Mouse (Mus musculus) midbrain, embryonic 16.5 days (tissue): ENCODE results near the gene Erbb2. TPM values are rescaled to one million over a fixed set of nuclear protein-coding genes. Genes with fewer than 3 reads are reported as not detected.

Source experiments
- ATAC-seq: fragments of 200-750 bp; cut with Nextera tagmentation; 2 replicates; pipeline ENCODE4 v1.8.0; 2017; ENCODE audit warnings: moderate TSS enrichment
- H3K27ac ChIP-seq: fragments of 300-500 bp; sonication (generic); 2 replicates; pipeline ENCODE4 v1.5.1; 2014; ENCODE audit warnings: mild to moderate bottlenecking, low read length, mixed read lengths
- H3K27me3 ChIP-seq: fragments of 300-500 bp; sonication (generic); 2 replicates; pipeline ENCODE4 v1.6.1; 2014; ENCODE audit warnings: low read depth, low read length, mixed read lengths; ENCODE audit not compliant: control insufficient read depth, insufficient read depth
- H3K36me3 ChIP-seq: fragments of 300-500 bp; sonication (generic); 2 replicates; pipeline ENCODE4 v1.6.1; 2014; ENCODE audit warnings: mild to moderate bottlenecking, low read length, moderate library complexity, mixed read lengths; ENCODE audit not compliant: control insufficient read depth, insufficient read depth
- H3K4me1 ChIP-seq: fragments of 300-500 bp; sonication (generic); 2 replicates; pipeline ENCODE4 v1.6.1; 2014; ENCODE audit warnings: mild to moderate bottlenecking, low read length, mixed read lengths; ENCODE audit not compliant: control insufficient read depth, insufficient read depth
- H3K4me2 ChIP-seq: fragments of 300-500 bp; sonication (generic); 2 replicates; pipeline ENCODE4 v1.6.1; 2014; ENCODE audit warnings: mild to moderate bottlenecking, low read length, mixed read lengths
- H3K4me3 ChIP-seq: fragments of 300-500 bp; sonication (generic); 2 replicates; pipeline ENCODE4 v1.5.1; 2014; ENCODE audit warnings: low read depth, mild to moderate bottlenecking, low read length, moderate library complexity, mixed read lengths
- H3K9ac ChIP-seq: fragments of 300-500 bp; sonication (generic); 2 replicates; pipeline ENCODE4 v1.6.1; 2014; ENCODE audit warnings: low read depth, low read length, mixed read lengths
- H3K9me3 ChIP-seq: fragments of 300-500 bp; sonication (generic); replicated peaks from 2 replicates; pipeline ENCODE4 v1.6.1; 2014; ENCODE audit warnings: mild to moderate bottlenecking, low read length, mixed read lengths; ENCODE audit not compliant: control insufficient read depth, poor library complexity, severe bottlenecking
- WGBS: fragments of 180-500 bp; shearing (Covaris S2); extraction: QIAGEN DNeasy Blood & Tissue Kit; methylation state at CpG from one replicate; pipeline ENCODE4 v1.1.7; 2014; 5-methylcytosine and 5-hydroxymethylcytosine counted together
- polyA plus RNA-seq: library from polyadenylated mRNA; unstranded; fragments of >200 nt; fragmentation: Nextera tagmentation; extraction: Ambion mirVana; gene quantifications from 2 replicates; pipeline ENCODE4 v1.2.1, GENCODE M21; 2015

Erbb2 gene
- 5.2 and 5.7 TPM in 2 replicates for polyA plus RNA-seq

- ATAC-seq = peak; percentile 61
- H3K4me1 ChIP-seq = peaks cover 20% of the 10 kb centered on the region
- H3K27ac ChIP-seq = peak within 1 kb of the TSS; percentile 68
- H3K27me3 ChIP-seq = peaks cover 25% of the 10 kb centered on the region
- H3K4me2 ChIP-seq = peak within 1 kb of the TSS; percentile 96
- peak within 1 kb of the TSS; percentile 55 for H3K4me3 ChIP-seq
- WGBS = under 1% methylated on average over 44 of the region's 49 CpGs
- H3K9me3 ChIP-seq = no peaks in the 10 kb centered on the region
- peak within 1 kb of the TSS; percentile 64 for H3K9ac ChIP-seq
- H3K36me3 ChIP-seq = no peaks in the 10 kb centered on the region
These were observed at the start of gene Erbb2 for GRCm38 (mm10) chr11:98412273-98412796. Gene Erbb2, plus strand, starts transcription at chr11:98412470.

- Histone ChIP-seq H3K27ac (no peak overlapping the region), H3K4me2 (no peak overlapping the region), H3K27me3 (no peaks in the 10 kb centered on the region), H3K36me3 (no peaks in the 10 kb centered on the region), H3K9me3 (no peaks in the 10 kb centered on the region), H3K4me1 (peaks cover 11% of the 10 kb centered on the region), H3K4me3 (no peak overlapping the region), H3K9ac (no peak overlapping the region)
- 87% methylated on average over 5 of the region's 5 CpGs for WGBS
- ATAC-seq = no peak
These were observed 48.5 kb upstream of the Erbb2 start for GRCm38 (mm10) chr11:98363817-98364216.

GRCm38 (mm10) chr11:98364410-98364809 lies 47.9 kb upstream of the Erbb2 start:
- Histone ChIP-seq H3K36me3 (no peaks in the 10 kb centered on the region), H3K27me3 (no peaks in the 10 kb centered on the region), H3K27ac (no peak overlapping the region), H3K9ac (no peak overlapping the region), H3K4me3 (no peak overlapping the region), H3K9me3 (no peaks in the 10 kb centered on the region), H3K4me2 (no peak overlapping the region), H3K4me1 (peaks cover 5% of the 10 kb centered on the region)
- 95% methylated on average over 5 of the region's 5 CpGs for WGBS
- no peak for ATAC-seq

GRCm38 (mm10) chr11:98366290-98366689 lies 46.0 kb upstream of the Erbb2 start:
- no peak overlapping the region for H3K4me3 ChIP-seq
- no peaks in the 10 kb centered on the region for H3K36me3 ChIP-seq
- H3K4me1 ChIP-seq = peaks cover 3% of the 10 kb centered on the region
- H3K9ac ChIP-seq = no peak overlapping the region
- H3K9me3 ChIP-seq = no peaks in the 10 kb centered on the region
- no peaks in the 10 kb centered on the region for H3K27me3 ChIP-seq
- no peak for ATAC-seq
- no peak overlapping the region for H3K4me2 ChIP-seq
- WGBS = 84% methylated on average over 10 of the region's 10 CpGs
- H3K27ac ChIP-seq = no peak overlapping the region

GRCm38 (mm10) chr11:98367171-98367862 lies 45.0 kb upstream of the Erbb2 start:
- H3K9me3 ChIP-seq = no peaks in the 10 kb centered on the region
- peaks cover 7% of the 10 kb centered on the region for H3K4me1 ChIP-seq
- 86% methylated on average over 10 of the region's 10 CpGs for WGBS
- H3K27me3 ChIP-seq = no peaks in the 10 kb centered on the region
- no peaks in the 10 kb centered on the region for H3K36me3 ChIP-seq
- H3K4me2 ChIP-seq = no peak overlapping the region
- no peak for ATAC-seq
- no peak overlapping the region for H3K9ac ChIP-seq
- H3K4me3 ChIP-seq = no peak overlapping the region
- no peak overlapping the region for H3K27ac ChIP-seq

- Histone ChIP-seq H3K9me3 (no peaks in the 10 kb centered on the region), H3K27me3 (no peaks in the 10 kb centered on the region), H3K4me2 (no peak overlapping the region), H3K36me3 (no peaks in the 10 kb centered on the region), H3K4me3 (no peak overlapping the region), H3K9ac (no peak overlapping the region), H3K27ac (no peak overlapping the region), H3K4me1 (peaks cover 7% of the 10 kb centered on the region)
- WGBS = 87% methylated on average over 7 of the region's 7 CpGs
- no peak for ATAC-seq
These were observed 44.4 kb upstream of the Erbb2 start for GRCm38 (mm10) chr11:98367863-98368186.

- 84% methylated on average over 6 of the region's 6 CpGs for WGBS
- no peaks in the 10 kb centered on the region for H3K9me3 ChIP-seq
- no peaks in the 10 kb centered on the region for H3K36me3 ChIP-seq
- no peak overlapping the region for H3K27ac ChIP-seq
- no peak overlapping the region for H3K4me3 ChIP-seq
- H3K4me1 ChIP-seq = peaks cover 7% of the 10 kb centered on the region
- H3K4me2 ChIP-seq = no peak overlapping the region
- no peak for ATAC-seq
- no peak overlapping the region for H3K9ac ChIP-seq
- H3K27me3 ChIP-seq = no peaks in the 10 kb centered on the region
These were observed 42.9 kb upstream of the Erbb2 start for GRCm38 (mm10) chr11:98369337-98369736.

- Histone ChIP-seq H3K27ac (no peak overlapping the region), H3K36me3 (peaks cover 4% of the 10 kb centered on the region; the same call in 1 of the 2 replicates), H3K9ac (no peak overlapping the region), H3K4me1 (peaks cover 7% of the 10 kb centered on the region), H3K9me3 (no peaks in the 10 kb centered on the region), H3K4me3 (no peak overlapping the region), H3K27me3 (no peaks in the 10 kb centered on the region), H3K4me2 (no peak overlapping the region)
- 87% methylated on average over 2 of the region's 2 CpGs for WGBS
- ATAC-seq = no peak
These were observed 41.7 kb upstream of the Erbb2 start for GRCm38 (mm10) chr11:98370588-98370987.

GRCm38 (mm10) chr11:98371556-98372240 lies 40.6 kb upstream of the Erbb2 start:
- WGBS = 26% methylated on average over 9 of the region's 10 CpGs
- no peak overlapping the region for H3K27ac ChIP-seq

More at GRCm38 (mm10) chr11:98371556-98372240, 40.6 kb upstream of the Erbb2 start:
- Histone ChIP-seq H3K27me3 (no peaks in the 10 kb centered on the region), H3K9ac (peak overlapping the region; percentile 31; the same call in 1 of the 2 replicates), H3K4me3 (no peak overlapping the region), H3K4me2 (no peak overlapping the region), H3K36me3 (peaks cover 7% of the 10 kb centered on the region; the same call in 1 of the 2 replicates), H3K4me1 (peaks cover 7% of the 10 kb centered on the region), H3K9me3 (no peaks in the 10 kb centered on the region)
- peak; percentile 54; the same call in 1 of the 2 replicates for ATAC-seq
